Mouse (Mus musculus): ENCODE data around the gene Pitpnm1. TPM values are rescaled to one million over a fixed set of nuclear protein-coding genes. Genes with fewer than 3 reads are reported as not detected.

The Pitpnm1 gene
- polyA plus RNA-seq, 1 experiment from 2014 or later, result 9.2 TPM

- Histone ChIP-seq H3K4me3 (ENCODE audit: low read depth, low read length) (no peak overlapping the region), H3K4me1 (ENCODE audit: control insufficient read depth, insufficient read depth, low read length) (peaks cover 20% of the 10 kb centered on the region), H3K4me2 (replicated peaks; ENCODE audit: low read depth, low read length) (no peak overlapping the region), H3K9me3 (ENCODE audit: control insufficient read depth, low read depth, low read length) (no peaks in the 10 kb centered on the region), H3K36me3 (ENCODE audit: control insufficient read depth, insufficient read depth, low read length) (peaks cover 12% of the 10 kb centered on the region), H3K9ac (replicated peaks; ENCODE audit: low read depth, low read length) (no peak overlapping the region), H3K27me3 (ENCODE audit: control insufficient read depth, insufficient read depth, low read length) (no peaks in the 10 kb centered on the region), H3K27ac (ENCODE audit: low read length) (no peak overlapping the region)
- WGBS, result 87% methylated on average over 5 of the region's 5 CpGs
- no peak for ATAC-seq (ENCODE audit: insufficient number of reproducible peaks, insufficient read depth, low FRiP score, low read depth)
Observed at GRCm38 (mm10) chr19:4145936-4146335, 46.1 kb downstream of the Pitpnm1 start.

GRCm38 (mm10) chr19:4146366-4147021 lies 46.7 kb downstream of the Pitpnm1 start:
- Histone ChIP-seq H3K9ac (replicated peaks; ENCODE audit: low read depth, low read length) (no peak overlapping the region), H3K4me3 (ENCODE audit: low read depth, low read length) (no peak overlapping the region), H3K4me2 (replicated peaks; ENCODE audit: low read depth, low read length) (no peak overlapping the region), H3K27ac (ENCODE audit: low read length) (no peak overlapping the region), H3K4me1 (ENCODE audit: control insufficient read depth, insufficient read depth, low read length) (peaks cover 20% of the 10 kb centered on the region), H3K27me3 (ENCODE audit: control insufficient read depth, insufficient read depth, low read length) (no peaks in the 10 kb centered on the region), H3K36me3 (ENCODE audit: control insufficient read depth, insufficient read depth, low read length) (peaks cover 15% of the 10 kb centered on the region), H3K9me3 (ENCODE audit: control insufficient read depth, low read depth, low read length) (no peaks in the 10 kb centered on the region)
- 61% methylated on average over 12 of the region's 12 CpGs for WGBS
- ATAC-seq (ENCODE audit: insufficient number of reproducible peaks, insufficient read depth, low FRiP score, low read depth), result no peak

- WGBS, result 57% methylated on average over 3 of the region's 3 CpGs
- Histone ChIP-seq H3K36me3 (ENCODE audit: control insufficient read depth, insufficient read depth, low read length) (peaks cover 15% of the 10 kb centered on the region), H3K4me2 (replicated peaks; ENCODE audit: low read depth, low read length) (no peak overlapping the region), H3K27ac (ENCODE audit: low read length) (no peak overlapping the region), H3K9me3 (ENCODE audit: control insufficient read depth, low read depth, low read length) (no peaks in the 10 kb centered on the region), H3K4me3 (ENCODE audit: low read depth, low read length) (no peak overlapping the region), H3K9ac (replicated peaks; ENCODE audit: low read depth, low read length) (no peak overlapping the region), H3K27me3 (ENCODE audit: control insufficient read depth, insufficient read depth, low read length) (no peaks in the 10 kb centered on the region), H3K4me1 (ENCODE audit: control insufficient read depth, insufficient read depth, low read length) (peaks cover 20% of the 10 kb centered on the region)
- ATAC-seq (ENCODE audit: insufficient number of reproducible peaks, insufficient read depth, low FRiP score, low read depth), result no peak
Observed at GRCm38 (mm10) chr19:4147022-4147405, 47.2 kb downstream of the Pitpnm1 start.

GRCm38 (mm10) chr19:4147782-4148490 lies 48.1 kb downstream of the Pitpnm1 start:
- peak overlapping the region; percentile 78 for H3K4me2 ChIP-seq (replicated peaks; ENCODE audit: low read depth, low read length)
- H3K4me3 ChIP-seq (ENCODE audit: low read depth, low read length), result peak overlapping the region; percentile 79
- H3K36me3 ChIP-seq (ENCODE audit: control insufficient read depth, insufficient read depth, low read length), result peaks cover 19% of the 10 kb centered on the region
- H3K27me3 ChIP-seq (ENCODE audit: control insufficient read depth, insufficient read depth, low read length), result no peaks in the 10 kb centered on the region
- ATAC-seq (ENCODE audit: insufficient number of reproducible peaks, insufficient read depth, low FRiP score, low read depth), result peak; percentile 2; the same call in 1 of the 2 replicates
- no peaks in the 10 kb centered on the region for H3K9me3 ChIP-seq (ENCODE audit: control insufficient read depth, low read depth, low read length)
- H3K4me1 ChIP-seq (ENCODE audit: control insufficient read depth, insufficient read depth, low read length), result peaks cover 20% of the 10 kb centered on the region
- H3K27ac ChIP-seq (ENCODE audit: low read length), result peak overlapping the region; percentile 56
- 33% methylated on average over 9 of the region's 9 CpGs for WGBS
- H3K9ac ChIP-seq (replicated peaks; ENCODE audit: low read depth, low read length), result 0 out of 2 replicates have a peak overlapping the region, but pooled peaks have one; percentile 18

GRCm38 (mm10) chr19:4148491-4148806 lies 48.7 kb downstream of the Pitpnm1 start, which contains the start of gene Coro1b:
Coro1b (plus strand) TSS chr19:4148619.
- H3K9me3 ChIP-seq (ENCODE audit: control insufficient read depth, low read depth, low read length), result no peaks in the 10 kb centered on the region
- H3K27ac ChIP-seq (ENCODE audit: low read length), result peak within 1 kb of the TSS; percentile 56
- peaks cover 20% of the 10 kb centered on the region for H3K4me1 ChIP-seq (ENCODE audit: control insufficient read depth, insufficient read depth, low read length)
- H3K4me3 ChIP-seq (ENCODE audit: low read depth, low read length), result peak within 1 kb of the TSS; percentile 79
- H3K4me2 ChIP-seq (replicated peaks; ENCODE audit: low read depth, low read length), result peak within 1 kb of the TSS; percentile 78
- ATAC-seq (ENCODE audit: insufficient number of reproducible peaks, insufficient read depth, low FRiP score, low read depth), result peak; percentile 96
- 0% methylated on average over 33 of the region's 33 CpGs for WGBS
- H3K9ac ChIP-seq (replicated peaks; ENCODE audit: low read depth, low read length), result peak within 1 kb of the TSS; percentile 75
- peaks cover 24% of the 10 kb centered on the region for H3K36me3 ChIP-seq (ENCODE audit: control insufficient read depth, insufficient read depth, low read length)
- H3K27me3 ChIP-seq (ENCODE audit: control insufficient read depth, insufficient read depth, low read length), result no peaks in the 10 kb centered on the region

GRCm38 (mm10) chr19:4148819-4149218 lies 49.0 kb downstream of the Pitpnm1 start:
- peak overlapping the region; percentile 78 for H3K4me2 ChIP-seq (replicated peaks; ENCODE audit: low read depth, low read length)
- H3K9ac ChIP-seq (replicated peaks; ENCODE audit: low read depth, low read length), result peak overlapping the region; percentile 75
- peaks cover 20% of the 10 kb centered on the region for H3K4me1 ChIP-seq (ENCODE audit: control insufficient read depth, insufficient read depth, low read length)
- H3K27me3 ChIP-seq (ENCODE audit: control insufficient read depth, insufficient read depth, low read length), result no peaks in the 10 kb centered on the region
- peak overlapping the region; percentile 18; the same call in 1 of the 2 replicates for H3K27ac ChIP-seq (ENCODE audit: low read length)
- H3K36me3 ChIP-seq (ENCODE audit: control insufficient read depth, insufficient read depth, low read length), result peaks cover 27% of the 10 kb centered on the region
- WGBS, result 0% methylated on average over 8 of the region's 8 CpGs
- peak overlapping the region; percentile 79 for H3K4me3 ChIP-seq (ENCODE audit: low read depth, low read length)
- 0 out of 2 replicates have a peak, but pooled peaks have one; percentile 11 for ATAC-seq (ENCODE audit: insufficient number of reproducible peaks, insufficient read depth, low FRiP score, low read depth)
- no peaks in the 10 kb centered on the region for H3K9me3 ChIP-seq (ENCODE audit: control insufficient read depth, low read depth, low read length)

- WGBS, result 86% methylated on average over 11 of the region's 11 CpGs
- Histone ChIP-seq H3K4me1 (ENCODE audit: control insufficient read depth, insufficient read depth, low read length) (peaks cover 20% of the 10 kb centered on the region), H3K27ac (ENCODE audit: low read length) (no peak overlapping the region), H3K9ac (replicated peaks; ENCODE audit: low read depth, low read length) (peak overlapping the region; percentile 75), H3K4me2 (replicated peaks; ENCODE audit: low read depth, low read length) (peak overlapping the region; percentile 78), H3K36me3 (ENCODE audit: control insufficient read depth, insufficient read depth, low read length) (peaks cover 27% of the 10 kb centered on the region), H3K4me3 (ENCODE audit: low read depth, low read length) (peak overlapping the region; percentile 79), H3K9me3 (ENCODE audit: control insufficient read depth, low read depth, low read length) (no peaks in the 10 kb centered on the region), H3K27me3 (ENCODE audit: control insufficient read depth, insufficient read depth, low read length) (no peaks in the 10 kb centered on the region)
- no peak for ATAC-seq (ENCODE audit: insufficient number of reproducible peaks, insufficient read depth, low FRiP score, low read depth)
Observed at GRCm38 (mm10) chr19:4149283-4149682, 49.5 kb downstream of the Pitpnm1 start.

- H3K27ac ChIP-seq (ENCODE audit: low read length), result no peak overlapping the region
Observed at GRCm38 (mm10) chr19:4149764-4150461, 50.1 kb downstream of the Pitpnm1 start.

More at GRCm38 (mm10) chr19:4149764-4150461, 50.1 kb downstream of the Pitpnm1 start:
- WGBS, result 94% methylated on average over 17 of the region's 17 CpGs
- H3K9me3 ChIP-seq (ENCODE audit: control insufficient read depth, low read depth, low read length), result no peaks in the 10 kb centered on the region
- no peak overlapping the region for H3K4me3 ChIP-seq (ENCODE audit: low read depth, low read length)
- peaks cover 27% of the 10 kb centered on the region for H3K36me3 ChIP-seq (ENCODE audit: control insufficient read depth, insufficient read depth, low read length)
- ATAC-seq (ENCODE audit: insufficient number of reproducible peaks, insufficient read depth, low FRiP score, low read depth), result no peak
- peaks cover 20% of the 10 kb centered on the region for H3K4me1 ChIP-seq (ENCODE audit: control insufficient read depth, insufficient read depth, low read length)
- H3K27me3 ChIP-seq (ENCODE audit: control insufficient read depth, insufficient read depth, low read length), result no peaks in the 10 kb centered on the region
- H3K9ac ChIP-seq (replicated peaks; ENCODE audit: low read depth, low read length), result 0 out of 2 replicates have a peak overlapping the region, but pooled peaks have one; percentile 1
- H3K4me2 ChIP-seq (replicated peaks; ENCODE audit: low read depth, low read length), result peak overlapping the region; percentile 78
